In the genomic region with DNA sequence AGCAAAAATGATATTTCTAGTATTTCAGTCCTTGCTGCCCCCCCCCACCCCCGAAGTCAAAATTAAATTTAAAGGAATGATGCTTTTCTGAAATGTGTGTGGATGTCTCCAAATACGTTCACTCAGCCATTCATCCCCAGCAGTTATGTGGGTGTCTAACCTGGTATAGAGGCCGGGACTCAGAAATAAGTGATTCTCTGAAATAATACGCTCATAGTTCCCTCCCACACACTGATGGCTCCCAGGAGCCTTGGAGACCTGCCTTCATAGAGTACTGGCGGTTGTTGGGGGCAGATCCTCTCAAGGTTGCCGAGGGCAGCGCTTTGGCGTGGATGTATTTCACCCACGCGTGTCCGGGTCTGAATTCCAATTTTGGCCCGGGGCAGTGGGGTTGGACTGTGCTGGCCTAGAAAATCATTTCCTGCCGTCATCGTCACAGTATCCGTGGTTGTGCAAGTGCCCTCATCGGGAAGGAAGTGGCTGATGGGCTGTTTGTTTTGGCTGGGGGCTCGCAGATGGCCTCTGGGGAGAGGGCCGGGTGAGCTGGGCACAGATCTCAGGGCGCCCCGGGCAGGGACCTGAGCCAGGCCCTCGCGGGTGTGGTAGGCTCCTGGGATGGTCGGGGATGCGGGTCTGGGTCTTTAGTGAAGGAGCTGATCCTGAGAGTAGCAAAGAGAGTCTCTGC, we compare ENCODE assay signal across 8 mouse cellular contexts. TPM values are rescaled to one million over a fixed set of nuclear protein-coding genes. Genes with fewer than 3 reads are reported as not detected.
DNase-seq lines count a peak whose midpoint lies in the region; ATAC-seq and TF ChIP-seq lines count a peak whose summit lies in the region.

No protein-coding gene starts in this region.

- H3K4me3 ChIP-seq in hindbrain, embryonic 15.5 days, result no peak overlapping the region
- no peak overlapping the region for H3K4me3 ChIP-seq in hindbrain, embryonic 13.5 days
- 0 out of 2 replicates have a peak overlapping the region, but pooled peaks have one; percentile 7 for H3K4me3 ChIP-seq in bone marrow macrophage, adult 2 months (ENCODE audit: insufficient read depth, low read length)
- H3K4me3 ChIP-seq in heart, embryonic 13.5 days, result no peak overlapping the region
- H3K4me3 ChIP-seq in limb, embryonic 12.5 days (replicated peaks), result no peak overlapping the region
- H3K4me3 ChIP-seq in stomach, embryonic 15.5 days (replicated peaks), result no peak overlapping the region

- no peaks in the 10 kb centered on the region for H3K27me3 ChIP-seq in hindbrain, embryonic 15.5 days
- H3K27me3 ChIP-seq in hindbrain, embryonic 13.5 days, result no peaks in the 10 kb centered on the region
- no peaks in the 10 kb centered on the region for H3K27me3 ChIP-seq in heart, embryonic 13.5 days (replicated peaks)
- no peaks in the 10 kb centered on the region for H3K27me3 ChIP-seq in limb, embryonic 12.5 days
- no peaks in the 10 kb centered on the region for H3K27me3 ChIP-seq in stomach, embryonic 15.5 days (replicated peaks)

- 62% methylated on average over 24 of the region's 24 CpGs for WGBS in hindbrain, embryonic 15.5 days
- 60% methylated on average over 24 of the region's 24 CpGs for WGBS in hindbrain, embryonic 13.5 days
- WGBS in heart, embryonic 13.5 days, result 59% methylated on average over 24 of the region's 24 CpGs
- 65% methylated on average over 24 of the region's 24 CpGs for WGBS in limb, embryonic 12.5 days
- WGBS in stomach, embryonic 15.5 days, result 69% methylated on average over 24 of the region's 24 CpGs

- no peak overlapping the region for H3K9ac ChIP-seq in hindbrain, embryonic 15.5 days
- H3K9ac ChIP-seq in hindbrain, embryonic 13.5 days, result no peak overlapping the region
- no peak overlapping the region for H3K9ac ChIP-seq in heart, embryonic 13.5 days
- no peak overlapping the region for H3K9ac ChIP-seq in limb, embryonic 12.5 days (replicated peaks)
- H3K9ac ChIP-seq in stomach, embryonic 15.5 days, result no peak overlapping the region

- no peaks in the 10 kb centered on the region for H3K36me3 ChIP-seq in hindbrain, embryonic 15.5 days
- no peaks in the 10 kb centered on the region for H3K36me3 ChIP-seq in hindbrain, embryonic 13.5 days
- H3K36me3 ChIP-seq in heart, embryonic 13.5 days, result peaks cover 4% of the 10 kb centered on the region; the same call in 1 of the 2 replicates
- H3K36me3 ChIP-seq in limb, embryonic 12.5 days, result peaks cover 42% of the 10 kb centered on the region
- H3K36me3 ChIP-seq in stomach, embryonic 15.5 days, result no peaks in the 10 kb centered on the region

- H3K9me3 ChIP-seq in hindbrain, embryonic 15.5 days, result no peaks in the 10 kb centered on the region
- no peaks in the 10 kb centered on the region for H3K9me3 ChIP-seq in hindbrain, embryonic 13.5 days
- H3K9me3 ChIP-seq in heart, embryonic 13.5 days, result no peaks in the 10 kb centered on the region
- no peaks in the 10 kb centered on the region for H3K9me3 ChIP-seq in limb, embryonic 12.5 days
- H3K9me3 ChIP-seq in stomach, embryonic 15.5 days, result no peaks in the 10 kb centered on the region

- H3K27ac ChIP-seq in hindbrain, embryonic 15.5 days (replicated peaks), result no peak overlapping the region
- no peak overlapping the region for H3K27ac ChIP-seq in hindbrain, embryonic 13.5 days
- no peak overlapping the region for H3K27ac ChIP-seq in bone marrow macrophage, adult 2 months (ENCODE audit: insufficient read depth, low read depth, low read length)
- peak overlapping the region; percentile 40; the same call in 1 of the 2 replicates for H3K27ac ChIP-seq in heart, embryonic 13.5 days (replicated peaks)
- peak overlapping the region; percentile 83 for H3K27ac ChIP-seq in limb, embryonic 12.5 days
- H3K27ac ChIP-seq in stomach, embryonic 15.5 days, result no peak overlapping the region

- no peak for DNase-seq in cerebellum, postnatal 14 days
- DNase-seq in T-cell, adult 2 months (ENCODE audit: low spot score), result no peak

- no peak for TF ChIP-seq CTCF in bone marrow macrophage, adult 2 months (IDR thresholded peaks at IDR 0.05; ENCODE audit: low read depth, low read length)

- H3K4me2 ChIP-seq in hindbrain, embryonic 15.5 days, result no peak overlapping the region
- no peak overlapping the region for H3K4me2 ChIP-seq in hindbrain, embryonic 13.5 days
- H3K4me2 ChIP-seq in heart, embryonic 13.5 days, result peak overlapping the region; percentile 38
- peak overlapping the region; percentile 24; the same call in 1 of the 2 replicates for H3K4me2 ChIP-seq in limb, embryonic 12.5 days
- peak overlapping the region; percentile 25; the same call in 1 of the 2 replicates for H3K4me2 ChIP-seq in stomach, embryonic 15.5 days

- peaks cover 37% of the 10 kb centered on the region for H3K4me1 ChIP-seq in hindbrain, embryonic 15.5 days (replicated peaks)
- peaks cover 47% of the 10 kb centered on the region for H3K4me1 ChIP-seq in hindbrain, embryonic 13.5 days (replicated peaks)
- H3K4me1 ChIP-seq in bone marrow macrophage, adult 2 months (ENCODE audit: control insufficient read depth, insufficient read depth, low read length), result peaks cover 8% of the 10 kb centered on the region
- peaks cover 73% of the 10 kb centered on the region for H3K4me1 ChIP-seq in heart, embryonic 13.5 days
- peaks cover 47% of the 10 kb centered on the region for H3K4me1 ChIP-seq in limb, embryonic 12.5 days (replicated peaks)
- peaks cover 28% of the 10 kb centered on the region for H3K4me1 ChIP-seq in stomach, embryonic 15.5 days

- 0 out of 2 replicates have a peak, but pooled peaks have one; percentile 40 for ATAC-seq in hindbrain, embryonic 15.5 days (ENCODE audit: low FRiP score, low read depth)
- no peak for ATAC-seq in hindbrain, embryonic 13.5 days (ENCODE audit: low FRiP score)
- ATAC-seq in heart, embryonic 13.5 days (ENCODE audit: extremely low read depth, insufficient number of reproducible peaks, low FRiP score, low TSS enrichment), result no peak
- ATAC-seq in limb, embryonic 12.5 days (ENCODE audit: insufficient number of reproducible peaks, insufficient read depth, low FRiP score, low TSS enrichment, low read depth), result no peak
- ATAC-seq in stomach, embryonic 15.5 days (ENCODE audit: insufficient read depth, low FRiP score, low read depth), result no peak

- TF ChIP-seq POLR2A in bone marrow macrophage, adult 2 months (IDR thresholded peaks at IDR 0.05; ENCODE audit: borderline replicate concordance, low read depth, low read length), result no peak

RNA-seq across cellular contexts. Expression of a gene that starts 19.0 kb away (rescaled TPM):
- 5.8 and 6.3 TPM in 2 replicates for polyA plus RNA-seq in hindbrain, embryonic 15.5 days (2015; fragmentation: Nextera tagmentation; extraction: Ambion mirVana)
- polyA plus RNA-seq in hindbrain, embryonic 13.5 days (2015; fragmentation: Nextera tagmentation; extraction: Ambion mirVana), result 5.3 and 5.5 TPM in 2 replicates
- 0.40 and 0.50 TPM in 2 replicates for polyA plus RNA-seq in bone marrow macrophage, adult 2 months (2012; ENCODE audit: insufficient read depth, insufficient read length, missing spikeins)
- polyA plus RNA-seq in heart, embryonic 13.5 days (2015; fragmentation: Nextera tagmentation; extraction: Ambion mirVana), result 8.6 and 9.8 TPM in 2 replicates
- 35.0 and 37.3 TPM in 2 replicates for polyA plus RNA-seq in limb, embryonic 12.5 days (2016; fragmentation: Nextera tagmentation; extraction: Ambion mirVana)
- 10.7 and 12.4 TPM in 2 replicates for polyA plus RNA-seq in stomach, embryonic 15.5 days (2015; fragmentation: Nextera tagmentation; extraction: Ambion mirVana)

Comparison
In these comparisons a context has a peak if more than half of its experiments do, and no peak if none do; other contexts are left out.
1. H3K27ac ChIP-seq: peak in heart, embryonic 13.5 days (single experiment) and limb, embryonic 12.5 days (single experiment); none in hindbrain, embryonic 15.5 days (single experiment), hindbrain, embryonic 13.5 days (single experiment), bone marrow macrophage, adult 2 months (single experiment) and stomach, embryonic 15.5 days (single experiment).
2. H3K4me2 ChIP-seq: peak in heart, embryonic 13.5 days (single experiment), limb, embryonic 12.5 days (single experiment) and stomach, embryonic 15.5 days (single experiment); none in hindbrain, embryonic 15.5 days (single experiment) and hindbrain, embryonic 13.5 days (single experiment).